Mouse (Mus musculus) frontal cortex, postnatal 14 days (tissue): Measurements from ENCODE around the gene Ppil6.

ENCODE experiments used
- DNase-seq, 2 experiments: peaks; one replicate each; pipeline ENCODE4 v3.0.0; 2022; ENCODE audit warnings: low spot score in 2 of 2

Ppil6 gene

DNA sequence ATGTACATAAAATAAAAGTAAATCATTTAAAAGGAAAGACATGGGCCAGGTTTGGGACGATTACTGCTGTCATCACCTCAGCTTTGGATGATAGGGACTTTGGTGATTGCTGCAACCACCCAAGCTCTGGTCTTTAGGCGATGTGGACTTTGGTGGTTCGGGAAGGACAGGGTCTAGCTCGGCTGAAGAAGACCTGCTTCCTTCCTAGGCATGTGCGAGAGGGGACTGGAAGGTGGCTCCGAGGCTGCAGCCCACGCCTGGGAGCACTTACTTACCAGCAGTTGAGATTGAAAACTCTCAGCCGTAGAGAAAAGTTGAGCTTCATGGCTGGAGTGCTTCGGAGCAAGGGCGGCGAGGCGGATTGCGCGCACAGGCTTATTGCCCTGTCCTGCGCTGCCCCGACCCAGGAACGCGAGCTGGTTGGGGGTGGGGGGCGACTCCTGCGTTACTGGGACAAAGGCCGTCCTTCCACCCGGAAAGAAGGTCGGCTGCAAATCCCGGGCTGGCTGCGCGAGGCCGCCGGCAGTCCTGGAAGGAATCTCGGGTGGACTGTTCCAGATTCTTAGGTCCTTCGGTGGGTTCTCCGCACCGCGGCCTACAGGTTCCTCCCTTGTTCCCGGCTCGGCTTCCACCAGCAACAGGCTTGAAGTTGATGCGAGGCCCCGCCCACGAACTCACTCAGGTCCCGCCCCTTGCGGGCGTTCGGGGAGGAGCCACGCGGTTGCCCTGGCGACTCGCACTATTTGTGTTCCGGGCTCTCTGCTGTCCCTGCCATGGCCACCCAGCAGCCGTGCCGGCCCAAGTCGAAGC, at the start of gene Ppil6, which contains the start of gene Smpd2:
Gene Ppil6, plus strand, starts transcription at position 732 of the 810 bp plus-strand sequence.
Gene Smpd2, minus strand, starts transcription at position 662 of the 810 bp plus-strand sequence.
- DNase-seq, result peak; percentile 90 to 93

DNA sequence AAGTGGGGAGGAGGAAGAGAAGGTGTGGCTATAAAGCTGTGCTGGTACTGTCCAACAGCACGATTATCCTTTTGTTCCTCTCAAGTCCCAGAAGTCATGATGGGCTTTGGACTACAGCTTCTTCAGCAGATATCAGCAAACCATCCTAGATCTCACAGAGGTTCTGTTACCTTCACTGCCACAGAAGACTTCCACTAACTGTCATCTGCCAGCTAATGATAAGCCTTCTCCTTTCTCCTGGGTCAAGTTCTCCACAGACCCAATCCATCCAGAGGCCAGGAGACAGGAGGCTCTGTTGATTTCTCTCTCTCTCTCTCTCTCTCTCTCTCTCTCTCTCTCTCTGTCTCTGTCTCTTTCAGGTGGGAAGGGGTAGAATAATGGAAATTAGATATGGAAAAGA, 42.0 kb upstream of the Ppil6 start:
- DNase-seq, result no peak

DNA sequence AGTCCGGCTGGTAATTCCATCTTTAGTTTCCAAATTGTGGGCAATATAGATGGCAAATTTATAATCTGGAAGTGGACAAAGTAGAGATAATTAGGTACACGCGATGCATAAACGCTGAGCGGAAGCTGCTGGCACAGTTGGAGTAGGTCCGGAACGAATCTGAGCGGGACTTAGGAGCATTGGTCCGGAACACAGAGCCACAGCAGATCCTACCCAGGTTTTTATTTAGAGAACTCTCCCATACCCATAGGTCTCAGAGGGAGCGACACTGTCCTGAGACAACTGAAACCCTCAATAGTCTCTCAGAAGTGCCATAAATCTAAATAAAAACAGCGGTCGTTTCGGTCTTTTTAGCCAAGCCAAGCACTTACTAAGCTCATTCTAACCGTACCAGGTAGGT, 40.6 kb upstream of the Ppil6 start:
- no peak for DNase-seq

DNA sequence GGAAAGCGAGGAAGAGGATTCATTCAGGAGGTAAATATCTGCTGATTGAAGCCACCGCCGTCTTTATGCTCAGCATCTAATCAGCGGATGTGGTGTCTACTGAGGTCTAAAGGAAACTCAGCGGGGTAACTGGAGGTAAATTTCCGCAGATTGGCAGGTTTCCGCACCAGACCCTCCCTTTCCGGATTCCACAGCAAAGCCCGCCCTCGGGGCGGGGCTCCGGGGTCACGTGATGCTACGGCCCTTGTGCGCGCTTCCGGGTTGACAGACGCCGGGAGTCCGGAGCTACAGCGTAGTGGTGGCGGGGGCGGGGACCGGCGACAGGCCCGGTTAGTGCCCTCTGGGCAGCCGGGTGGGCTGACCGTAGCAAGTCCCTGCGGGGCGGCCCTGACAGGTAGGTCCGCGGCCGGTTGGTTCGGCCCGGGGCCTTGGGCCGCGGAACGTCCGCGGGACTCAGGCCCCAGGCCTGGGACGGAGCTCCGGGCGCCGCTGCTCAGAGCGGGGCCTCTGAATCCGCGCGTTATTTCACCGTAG, 40.0 kb upstream of the Ppil6 start, which contains the start of gene Zbtb24:
Gene Zbtb24, plus strand, starts transcription at position 247 of the 534 bp plus-strand sequence.
- DNase-seq, result peak; percentile 87 to 91

- no peak for DNase-seq
Measured at GRCm38 (mm10) chr10:41450780-41451522, 39.3 kb upstream of the Ppil6 start.

- no peak for DNase-seq
Measured at GRCm38 (mm10) chr10:41451656-41452055, 38.6 kb upstream of the Ppil6 start.

DNA sequence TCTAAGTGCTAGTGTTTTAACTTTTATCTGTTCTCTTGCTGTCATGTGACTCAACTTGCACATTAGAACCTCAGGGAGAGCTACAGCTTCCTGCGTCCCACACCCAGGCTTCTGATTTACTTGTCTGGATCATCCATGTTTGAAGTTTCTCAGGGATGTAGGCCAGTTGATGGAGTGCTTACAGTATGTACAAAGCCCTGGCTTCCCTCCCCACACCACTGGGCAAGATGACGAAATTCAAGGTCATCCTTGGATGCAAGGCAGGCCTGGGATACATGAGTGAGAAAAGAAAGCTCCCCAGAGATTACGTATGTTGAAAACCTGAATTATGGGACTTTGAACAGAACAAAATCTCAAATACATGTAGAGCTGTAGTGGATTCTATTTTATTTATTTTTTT, 37.4 kb upstream of the Ppil6 start:
- no peak for DNase-seq

GRCm38 (mm10) chr10:41459990-41460389, 30.2 kb upstream of the Ppil6 start:
- DNase-seq, result no peak

DNA sequence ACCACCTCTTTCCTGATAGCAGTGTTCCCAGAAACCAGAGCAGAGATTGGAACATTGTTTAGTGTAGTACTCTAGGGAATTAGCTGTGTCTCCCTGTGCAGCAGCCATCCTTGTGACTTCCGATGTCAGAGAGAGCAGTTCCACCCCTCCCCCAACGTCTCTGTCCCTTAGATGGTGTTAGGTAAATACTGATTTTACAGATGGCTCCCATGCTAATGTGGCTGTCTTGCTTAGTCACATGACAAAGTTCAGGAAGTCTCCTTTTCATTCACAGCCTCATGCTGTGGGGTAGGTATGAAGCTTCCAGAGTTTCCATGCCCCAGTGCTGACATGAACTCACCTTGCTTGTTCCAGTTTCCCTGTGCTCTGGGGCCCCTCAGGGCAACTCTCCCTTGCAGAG, 29.7 kb upstream of the Ppil6 start:
- no peak for DNase-seq

GRCm38 (mm10) chr10:41461057-41461722, 29.0 kb upstream of the Ppil6 start:
- no peak for DNase-seq

GRCm38 (mm10) chr10:41464401-41464955, 25.8 kb upstream of the Ppil6 start:
- DNase-seq, result no peak

DNA sequence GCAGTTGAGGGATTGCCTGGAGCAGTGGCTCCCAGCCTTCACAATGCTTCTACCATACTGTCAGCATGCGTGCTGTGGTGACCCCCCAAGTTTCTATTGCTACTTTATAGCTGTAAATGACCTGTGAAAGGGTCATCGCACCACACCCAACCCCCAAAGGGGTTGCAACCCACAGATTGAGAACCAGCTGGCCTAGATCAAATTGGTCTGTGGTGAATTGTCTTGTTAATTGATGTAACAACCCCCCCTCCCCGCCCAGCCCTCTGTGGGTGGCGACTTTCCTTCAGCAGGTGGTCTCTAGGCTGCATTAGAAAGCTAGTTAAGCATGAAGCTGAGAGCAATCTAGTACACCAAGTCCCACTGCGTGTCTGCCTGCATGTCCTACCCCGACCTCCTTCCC, 22.9 kb upstream of the Ppil6 start:
- no peak for DNase-seq

DNA sequence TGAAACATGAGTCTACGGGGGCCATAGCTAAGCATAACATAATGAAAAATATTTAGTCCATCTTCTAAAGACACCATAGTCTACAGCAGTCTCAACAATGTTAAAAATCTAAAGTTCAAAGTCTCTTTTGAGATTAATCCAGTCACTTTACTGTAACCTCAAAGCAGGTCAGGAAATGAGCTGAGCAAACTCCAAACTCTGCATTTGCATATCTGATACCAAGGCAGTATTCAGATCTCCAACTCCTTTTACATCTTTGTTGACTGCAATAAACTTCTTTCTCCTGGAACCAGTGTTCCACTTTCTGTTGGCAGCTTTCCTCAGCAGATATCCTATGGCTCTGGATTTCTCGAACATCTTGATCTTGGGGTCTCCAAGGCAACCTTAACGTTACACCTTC, 19.5 kb upstream of the Ppil6 start:
- DNase-seq, result no peak

- no peak for DNase-seq
Measured at GRCm38 (mm10) chr10:41472534-41472933, 17.7 kb upstream of the Ppil6 start.

DNA sequence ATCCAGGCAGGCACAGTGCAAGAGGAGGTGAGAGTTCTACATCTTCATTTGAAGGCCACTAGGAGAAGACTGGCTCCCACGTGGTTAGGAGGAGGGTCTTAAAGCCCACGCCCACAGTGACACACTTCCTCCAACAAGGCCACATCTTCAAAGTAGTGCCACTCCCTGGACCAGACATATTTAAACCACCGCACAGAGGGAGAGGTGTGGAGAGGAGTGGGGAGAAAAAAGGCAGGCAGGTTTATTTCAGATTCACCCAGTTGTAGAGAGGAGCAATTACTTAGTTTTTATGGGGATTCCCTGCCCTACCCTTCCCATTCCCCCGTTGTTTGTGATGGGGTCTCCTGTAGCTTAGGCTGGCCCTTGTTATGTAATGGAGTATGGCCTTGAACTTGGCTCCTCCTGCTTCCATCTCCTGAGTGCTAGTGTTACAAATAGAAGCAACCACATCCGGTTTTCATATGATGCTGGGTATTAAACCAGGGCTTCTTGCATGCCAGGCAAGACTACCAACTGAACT, 17.2 kb upstream of the Ppil6 start:
- no peak for DNase-seq

- DNase-seq, result no peak
Measured at GRCm38 (mm10) chr10:41473782-41474468, 16.3 kb upstream of the Ppil6 start.

DNA sequence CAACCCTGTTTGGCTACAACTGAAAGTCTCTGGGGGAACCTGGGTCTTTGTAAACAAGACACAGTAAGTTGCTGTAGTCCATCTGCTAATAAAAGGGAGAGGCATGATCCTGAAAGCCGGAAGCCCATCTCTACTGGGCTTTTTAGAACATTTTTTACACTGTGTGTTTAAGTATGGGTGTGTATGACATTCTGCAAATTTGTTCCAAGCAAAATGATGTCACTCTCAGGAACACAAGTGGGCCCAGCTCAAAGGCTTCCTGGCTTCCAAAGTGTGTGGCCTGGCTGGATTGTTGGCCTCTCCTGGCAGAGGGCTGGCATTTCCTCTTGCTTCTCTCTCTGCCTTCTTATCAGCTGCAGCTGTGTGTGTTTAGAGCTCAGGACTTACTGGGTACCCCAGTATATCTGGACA, 15.3 kb upstream of the Ppil6 start:
- no peak for DNase-seq

- DNase-seq, result peak; percentile 30 to 35
Measured at GRCm38 (mm10) chr10:41476171-41477017, 13.8 kb upstream of the Ppil6 start, which contains the start of gene Mical1. Mical1 (plus strand) TSS chr10:41476314.

DNA sequence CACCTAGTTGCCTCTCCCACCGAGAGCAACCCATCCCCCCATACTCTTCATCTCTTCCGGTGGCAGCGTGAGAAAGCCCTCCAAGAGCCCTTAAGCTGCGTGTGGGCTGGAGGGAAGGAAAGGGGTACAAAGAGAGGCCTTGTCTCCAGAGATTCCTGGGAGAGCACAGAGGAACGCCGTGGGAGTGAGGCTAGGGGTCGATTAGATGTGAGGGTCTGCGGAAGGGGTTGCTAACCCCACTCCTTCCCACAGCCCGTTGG, 13.3 kb upstream of the Ppil6 start:
- no peak for DNase-seq
